Comparison of ENCODE assay signal across 8 mouse cellular contexts in genomic region chr13:71961891-71962660, GRCm38 (mm10). TPM values are rescaled to one million over a fixed set of nuclear protein-coding genes. Genes with fewer than 3 reads are reported as not detected.
A peak's percentile ranks its signal among the peaks of the same experiment; 100 is the strongest.
DNase-seq lines count a peak whose midpoint lies in the region; ATAC-seq lines count a peak whose summit lies in the region.

No protein-coding gene starts in this region.

- H3K27ac ChIP-seq in kidney, embryonic 14.5 days (ENCODE audit: low read depth, low read length) = no peak overlapping the region
- H3K27ac ChIP-seq in embryonic facial prominence, embryonic 10.5 days (replicated peaks) = peak overlapping the region; percentile 80

- no peak for ATAC-seq in kidney, embryonic 14.5 days (ENCODE audit: low FRiP score, low TSS enrichment)
- ATAC-seq in activated CD4-positive, CD25-positive, alpha-beta regulatory T cell, adult 4 months = no peak
- no peak for ATAC-seq in frontal cortex, adult (ENCODE audit: low TSS enrichment)

- no peak overlapping the region for H3K4me2 ChIP-seq in kidney, embryonic 14.5 days (replicated peaks; ENCODE audit: low read depth, low read length)

- H3K9ac ChIP-seq in kidney, embryonic 14.5 days (ENCODE audit: low read depth, low read length) = peak overlapping the region; percentile 51; the same call in 1 of the 2 replicates

- H3K9me3 ChIP-seq in kidney, embryonic 14.5 days (ENCODE audit: control insufficient read depth, low read length) = no peaks in the 10 kb centered on the region
- no peaks in the 10 kb centered on the region for H3K9me3 ChIP-seq in embryonic facial prominence, embryonic 10.5 days

- intact Hi-C loops in heart, postnatal 36 days (cut with DNase I) = loop anchor here (2.0 kb wide), 1 partner anchor 667 kb away; the partner anchor contains the start of gene Irx2

- DNase-seq in kidney, postnatal 10 days = no peak
- peak; percentile 58 for DNase-seq in embryonic facial prominence, embryonic 10.5 days (ENCODE audit: low spot score)
- DNase-seq in heart, postnatal 36 days = peak; percentile 11 to 41
- peak; percentile 60 for DNase-seq in neural tube, embryonic 10.5 days (ENCODE audit: extremely low spot score, low spot score)
- no peak for DNase-seq in thymus, postnatal 10 days (ENCODE audit: low spot score in 2 of 2)

- no peaks in the 10 kb centered on the region for H3K36me3 ChIP-seq in kidney, embryonic 14.5 days (ENCODE audit: control insufficient read depth, insufficient read depth, low read length)
- no peaks in the 10 kb centered on the region for H3K36me3 ChIP-seq in embryonic facial prominence, embryonic 10.5 days (replicated peaks)

- peaks cover 95% of the 10 kb centered on the region for H3K27me3 ChIP-seq in kidney, embryonic 14.5 days (ENCODE audit: control insufficient read depth, insufficient read depth, low read length)
- H3K27me3 ChIP-seq in embryonic facial prominence, embryonic 10.5 days (replicated peaks; ENCODE audit: low read depth, poor library complexity, severe bottlenecking) = peaks cover 97% of the 10 kb centered on the region

- peak overlapping the region; percentile 46 for H3K4me3 ChIP-seq in kidney, embryonic 14.5 days (ENCODE audit: low read length)
- peak overlapping the region; percentile 67 for H3K4me3 ChIP-seq in embryonic facial prominence, embryonic 10.5 days

- peaks cover 10% of the 10 kb centered on the region; the same call in 1 of the 2 replicates for H3K4me1 ChIP-seq in kidney, embryonic 14.5 days (ENCODE audit: control insufficient read depth, insufficient read depth, low read length)
- peaks cover 52% of the 10 kb centered on the region for H3K4me1 ChIP-seq in embryonic facial prominence, embryonic 10.5 days

- under 1% methylated on average over 25 of the region's 25 CpGs for WGBS in kidney, embryonic 14.5 days
- under 1% methylated on average over 25 of the region's 25 CpGs for WGBS in embryonic facial prominence, embryonic 10.5 days

RNA-seq across cellular contexts. Expression of gene Irx1, which starts 1.4 kb away (rescaled TPM):
- polyA plus RNA-seq in kidney, embryonic 14.5 days (2014; fragmentation: Nextera tagmentation; extraction: Ambion mirVana) = 2.1 and 3.5 TPM in 2 replicates
- polyA plus RNA-seq in embryonic facial prominence, embryonic 10.5 days (2016; fragmentation: Nextera tagmentation; extraction: Ambion mirVana) = 0.72 and 1.2 TPM in 2 replicates
- 1 to 10 TPM; 5.0 to 8.9 TPM for total RNA-seq in heart, postnatal 36 days (2021)
- not detected for polyA plus RNA-seq in activated CD4-positive, CD25-positive, alpha-beta regulatory T cell, adult 4 months (2017; shearing (Covaris generic))

Comparison
In these comparisons a context has a peak if more than half of its experiments do, and no peak if none do; other contexts are left out.
1. DNase-seq: peak in embryonic facial prominence, embryonic 10.5 days (single experiment), heart, postnatal 36 days (2 of 2) and neural tube, embryonic 10.5 days (single experiment); none in kidney, postnatal 10 days (single experiment) and thymus, postnatal 10 days (0 of 2).